Mouse (Mus musculus): ENCODE measurements around the gene Top1. TPM values are rescaled to one million over a fixed set of nuclear protein-coding genes. Genes with fewer than 3 reads are reported as not detected.

Top1 gene
- total and polyA plus RNA-seq, 3 experiments = 89.8 to 312 (median 91.3) TPM

- Histone ChIP-seq H3K36me3 (replicated peaks in 1 of 2; ENCODE audit: control insufficient read depth in 1 of 2, insufficient read depth in 1 of 2, low read length in 1 of 2) (peaks cover 21 to 70% of the 10 kb centered on the region in 2 experiments), H3K27me3 (replicated peaks) (no peaks in the 10 kb centered on the region), H3K27ac (ENCODE audit: insufficient read depth, low read depth) (no peak overlapping the region), H3K4me1 (ENCODE audit: control insufficient read depth in 1 of 2, insufficient read depth in 2 of 2) (peaks cover 7 to 43% of the 10 kb centered on the region in 2 experiments), H3K4me2 (ENCODE audit: insufficient read depth, low read depth, poor library complexity, severe bottlenecking) (no peak overlapping the region), H3K4me3 (replicated peaks in 1 of 3; ENCODE audit: low read depth in 2 of 3, low read length in 2 of 3, poor library complexity in 1 of 3) (no peak overlapping the region), H3K9ac (ENCODE audit: insufficient read depth, low read depth) (no peak overlapping the region), H3K79me2 (replicated peaks; ENCODE audit: control insufficient read depth, extremely low read depth, insufficient read depth, poor library complexity, severe bottlenecking) (no peaks in the 10 kb centered on the region), H3K9me3 (replicated peaks; ENCODE audit: low read length) (peaks cover 2% of the 10 kb centered on the region)
- dilution Hi-C loops (cut with MboI; ENCODE audit: extremely low pct_ligation_motif_present, extremely low pct_unique_long_range_greater_than_20kb, low sequenced_read_pairs) (no loop called here), in situ Hi-C loops (cut with MboI; ENCODE audit: low pct_ligation_motif_present, low pct_unique_long_range_greater_than_20kb, low sequenced_read_pairs) (no loop called here)
- no peak for DNase-seq (ENCODE audit: extremely low read depth)
- TF ChIP-seq ETS1 (conservative IDR thresholded peaks at IDR 0.05; ENCODE audit: low read depth, low read length) = no peak
- no peak for TF ChIP-seq NRF1 (IDR thresholded peaks at IDR 0.05; ENCODE audit: low read depth, low read length)
- no peak for TF ChIP-seq SMC3 (IDR thresholded peaks at IDR 0.05; ENCODE audit: low read depth, low read length)
- no peak for TF ChIP-seq RCOR1 (conservative IDR thresholded peaks at IDR 0.05; ENCODE audit: low read depth, low read length)
- no peak for TF ChIP-seq MAFK (IDR thresholded peaks at IDR 0.05; ENCODE audit: insufficient replicate concordance, low read length)
- TF ChIP-seq POLR2AphosphoS2 (IDR thresholded peaks at IDR 0.05; ENCODE audit: low read depth, low read length) = no peak
- TF ChIP-seq ZNF384 (IDR thresholded peaks at IDR 0.05; ENCODE audit: low read depth, low read length) = no peak
- no peak for TF ChIP-seq E2F4 (IDR thresholded peaks at IDR 0.05; ENCODE audit: insufficient replicate concordance, low read depth, low read length)
- no peak for TF ChIP-seq USF2 (conservative IDR thresholded peaks at IDR 0.05; ENCODE audit: low read depth, low read length)
- no peak for TF ChIP-seq MAX (IDR thresholded peaks at IDR 0.05; ENCODE audit: low read length)
- no peak for TF ChIP-seq MAZ (IDR thresholded peaks at IDR 0.05; ENCODE audit: low read depth, low read length)
- no peak for TF ChIP-seq MYC (IDR thresholded peaks at IDR 0.05; ENCODE audit: low read depth, low read length)
- TF ChIP-seq ZKSCAN1 (IDR thresholded peaks at IDR 0.05; ENCODE audit: borderline replicate concordance, low read depth, low read length) = no peak
- no peak for TF ChIP-seq GABPA (IDR thresholded peaks at IDR 0.05; ENCODE audit: insufficient replicate concordance, low read depth, low read length)
- TF ChIP-seq IRF4 (IDR thresholded peaks at IDR 0.05; ENCODE audit: low read depth, low read length) = no peak
- TF ChIP-seq HCFC1 (IDR thresholded peaks at IDR 0.05; ENCODE audit: low read depth, low read length) = no peak
- TF ChIP-seq ZC3H11A (IDR thresholded peaks at IDR 0.05; ENCODE audit: low read depth, low read length) = no peak
- TF ChIP-seq ELF1 (IDR thresholded peaks at IDR 0.05; ENCODE audit: low read depth, low read length) = no peak
- TF ChIP-seq USF1 (IDR thresholded peaks at IDR 0.05; ENCODE audit: low read depth, low read length) = no peak
- TF ChIP-seq SIN3A (IDR thresholded peaks at IDR 0.05; ENCODE audit: low read length) = no peak
Measured at GRCm38 (mm10) chr2:160747075-160747474, 101.4 kb downstream of the Top1 start.

DNA sequence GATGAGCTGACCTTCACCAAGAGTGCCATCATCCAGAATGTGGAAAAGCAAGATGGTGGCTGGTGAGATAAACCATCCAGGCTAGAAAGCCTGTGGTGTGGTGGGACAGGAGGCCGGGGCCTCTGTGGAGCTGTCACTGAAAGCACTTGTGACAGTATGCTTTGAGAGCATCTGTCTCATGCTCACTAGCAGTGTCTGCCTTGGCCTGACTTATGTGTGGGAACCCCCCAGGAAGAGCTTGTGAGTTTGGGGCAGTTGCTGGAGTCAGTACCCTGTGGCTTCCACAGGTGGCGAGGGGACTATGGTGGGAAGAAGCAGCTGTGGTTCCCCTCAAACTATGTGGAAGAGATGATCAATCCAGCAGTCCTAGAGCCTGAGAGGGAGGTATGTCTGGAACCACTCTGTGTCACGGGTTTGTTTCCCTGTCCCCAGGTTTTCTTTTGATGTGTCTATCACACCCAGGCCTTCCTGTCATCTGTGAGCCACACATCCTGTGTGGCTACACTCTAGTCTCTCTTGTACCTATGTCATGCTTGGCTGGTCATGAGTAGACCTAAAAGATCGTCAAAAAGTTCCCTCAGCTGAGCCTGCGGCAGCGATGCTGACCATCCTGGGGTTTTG lies 111.0 kb downstream of the Top1 start:
- Histone ChIP-seq H3K9me3 (replicated peaks; ENCODE audit: low read length) (no peaks in the 10 kb centered on the region), H3K36me3 (replicated peaks in 1 of 2; ENCODE audit: control insufficient read depth in 1 of 2, insufficient read depth in 1 of 2, low read length in 1 of 2) (peaks cover 60 to 91% of the 10 kb centered on the region in 2 experiments), H3K27me3 (replicated peaks) (no peaks in the 10 kb centered on the region), H3K4me1 (ENCODE audit: control insufficient read depth in 1 of 2, insufficient read depth in 2 of 2) (peaks cover 17 to 29% of the 10 kb centered on the region in 2 experiments), H3K4me3 (replicated peaks in 1 of 3; ENCODE audit: low read depth in 2 of 3, low read length in 2 of 3, poor library complexity in 1 of 3) (peak overlapping the region in 1 of 3 experiments; percentile 30), H3K79me2 (replicated peaks; ENCODE audit: control insufficient read depth, extremely low read depth, insufficient read depth, poor library complexity, severe bottlenecking) (no peaks in the 10 kb centered on the region), H3K9ac (ENCODE audit: insufficient read depth, low read depth) (no peak overlapping the region), H3K27ac (ENCODE audit: insufficient read depth, low read depth) (peak overlapping the region; percentile 12; the same call in 1 of the 2 replicates), H3K4me2 (ENCODE audit: insufficient read depth, low read depth, poor library complexity, severe bottlenecking) (no peak overlapping the region)
- in situ Hi-C loops (cut with MboI; ENCODE audit: low pct_ligation_motif_present, low pct_unique_long_range_greater_than_20kb, low sequenced_read_pairs) (no loop called here), dilution Hi-C loops (cut with MboI; ENCODE audit: extremely low pct_ligation_motif_present, extremely low pct_unique_long_range_greater_than_20kb, low sequenced_read_pairs) (no loop called here)
- DNase-seq (ENCODE audit: extremely low read depth) = peak; percentile 68
- TF ChIP-seq SMC3 (IDR thresholded peaks at IDR 0.05; ENCODE audit: low read depth, low read length) (no peak), CHD2 (IDR thresholded peaks at IDR 0.05; ENCODE audit: low read length) (no peak), E2F4 (IDR thresholded peaks at IDR 0.05; ENCODE audit: insufficient replicate concordance, low read depth, low read length) (no peak), CTCF (conservative IDR thresholded peaks at IDR 0.05 in 1 of 2, IDR thresholded peaks at IDR 0.05 in 1 of 2; ENCODE audit: low read depth in 2 of 2, low read length in 2 of 2) (no peak), TCF12 (IDR thresholded peaks at IDR 0.05; ENCODE audit: low read depth, low read length) (peak; percentile 67; the same call in 1 of the 2 replicates), ZMIZ1 (IDR thresholded peaks at IDR 0.05; ENCODE audit: low read depth, low read length) (no peak; the same call in 1 of the 2 replicates), JUND (conservative IDR thresholded peaks at IDR 0.05; ENCODE audit: low read depth, low read length) (no peak), RCOR1 (conservative IDR thresholded peaks at IDR 0.05; ENCODE audit: low read depth, low read length) (0 out of 2 replicates have a peak, but pooled peaks have one; percentile 20), ZKSCAN1 (IDR thresholded peaks at IDR 0.05; ENCODE audit: borderline replicate concordance, low read depth, low read length) (no peak), GABPA (IDR thresholded peaks at IDR 0.05; ENCODE audit: insufficient replicate concordance, low read depth, low read length) (no peak), ELF1 (IDR thresholded peaks at IDR 0.05; ENCODE audit: low read depth, low read length) (peak; percentile 57), UBTF (IDR thresholded peaks at IDR 0.05; ENCODE audit: low read depth, low read length) (no peak), ZC3H11A (IDR thresholded peaks at IDR 0.05; ENCODE audit: low read depth, low read length) (no peak), MAZ (IDR thresholded peaks at IDR 0.05; ENCODE audit: low read depth, low read length) (no peak), BHLHE40 (IDR thresholded peaks at IDR 0.05; ENCODE audit: low read depth, low read length) (peak; percentile 58; the same call in 1 of the 2 replicates), MAFK (IDR thresholded peaks at IDR 0.05; ENCODE audit: insufficient replicate concordance, low read length) (no peak), IRF4 (IDR thresholded peaks at IDR 0.05; ENCODE audit: low read depth, low read length) (peak; percentile 54), NRF1 (IDR thresholded peaks at IDR 0.05; ENCODE audit: low read depth, low read length) (no peak), NELFE (IDR thresholded peaks at IDR 0.05; ENCODE audit: low read depth, low read length) (no peak), MYC (IDR thresholded peaks at IDR 0.05; ENCODE audit: low read depth, low read length) (no peak), ZNF384 (IDR thresholded peaks at IDR 0.05; ENCODE audit: low read depth, low read length) (no peak)

All from CH12.LX (cell line).